Mouse (Mus musculus) ovary, postnatal 36 days (tissue): ENCODE results near the gene Pitpnm3.

Experiments used
- DNase-seq: peaks from one replicate; pipeline ENCODE4 v3.0.0; 2022; ENCODE audit warnings: low spot score, mixed read lengths

Gene Pitpnm3

GRCm38 (mm10) chr11:72022827-72023226, 112.8 kb downstream of the Pitpnm3 start:
- no peak for DNase-seq

- no peak for DNase-seq
These were observed 114.6 kb downstream of the Pitpnm3 start for GRCm38 (mm10) chr11:72021015-72021414.

DNA sequence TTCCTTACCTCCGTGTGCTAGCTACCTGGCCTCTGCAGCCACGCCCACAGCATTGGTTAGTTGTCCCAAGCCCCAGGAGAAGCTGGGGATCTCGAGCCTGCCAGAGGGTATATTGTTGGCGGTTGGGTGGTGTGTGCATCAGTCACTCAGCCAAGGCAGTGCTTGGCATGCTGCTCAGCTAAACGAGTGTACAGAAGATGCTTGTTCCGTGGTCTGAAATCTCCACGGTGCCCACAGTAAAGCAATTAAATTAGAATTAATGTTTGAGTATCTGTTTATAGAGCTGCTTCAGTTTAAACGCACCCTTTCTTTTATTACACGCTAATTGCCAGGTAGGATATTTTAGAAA, 118.4 kb downstream of the Pitpnm3 start:
- no peak for DNase-seq

DNA sequence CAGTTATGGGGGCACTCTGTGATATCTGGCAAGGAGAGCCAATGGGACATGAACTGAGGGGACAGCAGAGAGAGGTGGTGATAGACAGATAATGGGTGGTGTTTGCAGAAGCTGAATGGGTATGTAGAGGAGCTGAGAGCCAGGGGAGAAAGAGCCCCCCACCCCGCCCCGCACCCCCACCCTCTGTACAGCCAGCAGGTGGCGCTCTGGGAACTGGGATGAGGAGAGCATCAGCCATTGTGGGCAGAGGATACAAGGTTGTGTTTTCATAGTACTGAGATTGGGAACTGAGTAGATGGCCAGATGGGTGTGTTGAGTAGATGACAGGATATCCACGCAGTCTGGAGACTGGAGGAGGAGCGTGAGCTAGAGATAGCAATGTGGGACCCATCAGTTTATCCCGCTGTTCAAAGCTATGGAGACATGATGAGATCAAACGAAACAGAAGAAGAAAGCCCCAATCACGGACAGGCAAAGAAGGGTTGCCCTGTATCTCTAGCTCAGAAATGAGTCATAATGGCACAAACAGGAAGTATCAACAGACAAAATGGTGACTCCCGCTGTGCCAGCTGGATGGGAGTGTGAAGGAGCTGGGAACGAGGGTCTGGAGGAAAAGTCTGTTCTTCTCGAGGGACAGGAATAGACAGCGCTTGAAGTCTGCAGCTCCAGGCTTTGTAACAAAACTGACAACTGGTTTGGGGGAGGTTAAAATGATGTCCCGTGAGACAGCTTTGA, 118.9 kb downstream of the Pitpnm3 start:
- DNase-seq = no peak

- no peak for DNase-seq
These were observed 120.9 kb downstream of the Pitpnm3 start for GRCm38 (mm10) chr11:72014674-72015073.

GRCm38 (mm10) chr11:72011955-72012354, 123.6 kb downstream of the Pitpnm3 start:
- DNase-seq = no peak

DNA sequence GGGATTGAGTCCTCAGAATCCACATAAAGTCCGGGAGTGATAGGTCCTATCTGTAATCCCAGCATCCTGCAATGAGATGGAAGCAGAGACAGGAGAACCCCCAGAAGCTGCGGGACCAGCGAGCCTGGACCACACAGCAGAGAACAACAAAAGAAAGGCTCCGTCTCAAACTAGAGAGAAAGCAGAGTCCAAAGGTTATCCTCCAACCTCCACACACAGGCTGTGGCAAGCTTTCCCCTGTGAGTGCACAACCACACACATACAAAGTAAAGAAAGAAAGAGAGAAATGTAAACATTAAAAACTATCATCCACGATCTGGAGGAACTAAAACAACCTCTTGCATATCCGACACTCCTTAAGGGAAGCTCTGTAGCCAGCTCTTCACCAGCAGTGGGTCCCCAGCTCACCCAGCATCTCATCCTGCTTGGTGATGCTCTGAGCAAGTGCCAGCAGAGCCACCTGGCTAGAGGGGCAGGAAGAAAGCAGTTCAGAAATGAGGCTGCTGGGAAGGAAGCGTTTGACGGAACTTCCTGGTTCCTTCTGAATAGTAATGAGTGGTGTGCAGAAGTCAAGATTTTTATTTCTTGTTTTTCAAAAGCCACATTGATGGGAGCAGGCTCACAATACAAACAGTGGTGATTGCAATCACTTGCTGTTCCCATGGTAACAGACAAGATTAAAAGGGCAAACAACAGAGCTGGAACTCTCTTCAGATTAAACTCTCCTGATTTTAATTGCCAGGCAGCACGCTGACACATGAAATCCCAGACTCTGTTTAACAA, 124.4 kb downstream of the Pitpnm3 start:
- no peak for DNase-seq

DNA sequence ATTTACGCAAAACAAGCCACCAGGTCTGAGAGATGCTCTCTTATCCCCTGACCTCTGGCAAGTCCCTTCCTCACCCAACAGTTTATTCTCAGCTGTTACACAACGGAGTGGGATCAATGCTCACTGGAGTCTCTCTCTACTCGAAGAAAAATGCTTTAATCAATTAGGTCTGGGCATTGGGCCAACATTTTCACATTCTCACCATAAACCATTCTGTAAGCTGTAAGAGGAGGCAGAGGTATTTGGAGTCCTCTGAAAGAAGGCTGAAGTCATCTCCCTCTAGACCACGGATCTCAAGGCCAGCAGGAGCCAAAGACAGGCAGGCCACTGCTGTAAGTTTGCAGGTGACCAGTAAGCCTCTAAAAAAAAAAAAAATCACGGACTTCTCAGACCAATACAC, 125.2 kb downstream of the Pitpnm3 start:
- no peak for DNase-seq

- no peak for DNase-seq
These were observed 130.0 kb downstream of the Pitpnm3 start for GRCm38 (mm10) chr11:72005547-72005946.

- DNase-seq = no peak
These were observed 132.4 kb downstream of the Pitpnm3 start for GRCm38 (mm10) chr11:72003171-72003570.

- DNase-seq = peak; percentile 24
These were observed 133.3 kb downstream of the Pitpnm3 start for GRCm38 (mm10) chr11:72002138-72002853.

DNA sequence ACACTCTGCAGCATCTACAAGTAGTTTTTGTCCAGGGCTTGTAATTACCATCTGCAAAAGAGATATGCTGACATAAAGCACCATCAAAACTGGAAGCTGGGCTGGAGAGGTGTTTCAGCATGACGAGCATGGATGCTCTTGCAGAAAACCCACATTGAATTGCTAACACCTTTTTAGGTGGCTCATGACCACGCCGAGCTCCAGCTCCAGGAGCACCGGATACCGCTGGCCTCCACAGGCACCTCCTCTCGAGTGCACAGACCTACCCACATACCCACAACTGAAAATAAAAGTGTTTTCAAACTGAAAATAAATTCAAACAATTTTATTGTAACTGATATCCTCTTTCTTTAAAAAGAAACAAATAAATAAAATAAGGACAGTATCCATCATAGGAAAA, 135.4 kb downstream of the Pitpnm3 start:
- DNase-seq = no peak
